Mouse (Mus musculus) intestine, embryonic 16.5 days (tissue): Measurements from ENCODE around the gene Dcps. TPM values are rescaled to one million over a fixed set of nuclear protein-coding genes. Genes with fewer than 3 reads are reported as not detected.

Experiments
- ATAC-seq: fragments of 200-750 bp; cut with Nextera tagmentation; 2 replicates; pipeline ENCODE4 v1.8.0; 2017; ENCODE audit warnings: moderate TSS enrichment, moderate library complexity
- H3K27ac ChIP-seq: fragments of 300-500 bp; sonication (generic); 2 replicates; pipeline ENCODE4 v1.5.1; 2014; ENCODE audit warnings: mild to moderate bottlenecking, low read length
- H3K27me3 ChIP-seq: fragments of 300-500 bp; sonication (generic); replicated peaks from 2 replicates; pipeline ENCODE4 v1.6.1; 2014; ENCODE audit warnings: low read length, control low read depth, mixed read lengths; ENCODE audit not compliant: control insufficient read depth, insufficient read depth
- H3K36me3 ChIP-seq: fragments of 300-500 bp; sonication (generic); 2 replicates; pipeline ENCODE4 v1.6.1; 2014; ENCODE audit warnings: low read length, control low read depth; ENCODE audit not compliant: control insufficient read depth, insufficient read depth
- H3K4me1 ChIP-seq: fragments of 300-500 bp; sonication (generic); 2 replicates; pipeline ENCODE4 v1.6.1; 2014; ENCODE audit warnings: low read length, control low read depth, mixed read lengths; ENCODE audit not compliant: control insufficient read depth, insufficient read depth
- H3K4me2 ChIP-seq: fragments of 300-500 bp; sonication (generic); 2 replicates; pipeline ENCODE4 v1.6.1; 2014; ENCODE audit warnings: low read depth, low read length, control low read depth
- H3K4me3 ChIP-seq: fragments of 300-500 bp; sonication (generic); 2 replicates; pipeline ENCODE4 v1.5.1; 2014; ENCODE audit warnings: mild to moderate bottlenecking, low read length
- H3K9ac ChIP-seq: fragments of 300-500 bp; sonication (generic); 2 replicates; pipeline ENCODE4 v1.6.1; 2014; ENCODE audit warnings: low read depth, low read length
- H3K9me3 ChIP-seq: fragments of 300-500 bp; sonication (generic); 2 replicates; pipeline ENCODE4 v1.6.1; 2016; ENCODE audit warnings: low read length, control low read depth; ENCODE audit not compliant: control insufficient read depth
- WGBS: fragments of 180-500 bp; shearing (Covaris S2); extraction: QIAGEN DNeasy Blood & Tissue Kit; methylation state at CpG from one replicate; pipeline ENCODE4 v1.1.7; 2014; 5-methylcytosine and 5-hydroxymethylcytosine counted together
- polyA plus RNA-seq: library from polyadenylated mRNA; unstranded; fragments of >200 nt; fragmentation: Nextera tagmentation; extraction: Ambion mirVana; gene quantifications from 2 replicates; pipeline ENCODE4 v1.2.1, GENCODE M21; 2015

Gene Dcps
- polyA plus RNA-seq, 1 experiment from 2014 or later, result 88.2 TPM

DNA sequence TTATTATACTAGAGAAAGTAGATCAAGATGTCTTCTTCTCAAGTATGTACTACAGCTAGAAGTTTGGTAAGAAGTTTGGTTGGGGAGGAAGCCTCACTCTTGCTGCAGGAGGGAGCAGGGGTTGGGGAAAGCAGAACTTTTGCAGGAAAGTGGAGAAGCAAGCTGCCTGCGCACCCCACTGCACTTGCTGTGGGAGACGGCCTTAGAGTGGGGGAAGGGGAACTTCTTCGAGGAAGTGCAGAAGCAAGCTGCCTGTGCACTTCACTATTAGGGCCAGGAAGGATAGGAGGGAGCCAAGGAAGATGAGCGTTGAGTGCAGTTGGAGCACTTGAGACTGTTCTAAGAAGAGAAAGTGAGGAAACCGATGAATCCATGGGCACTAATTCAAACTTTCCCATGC, 7.5 kb upstream of the Dcps start:
- no peak overlapping the region for H3K27ac ChIP-seq
- no peaks in the 10 kb centered on the region for H3K9me3 ChIP-seq
- H3K4me3 ChIP-seq, result no peak overlapping the region
- no peaks in the 10 kb centered on the region for H3K4me1 ChIP-seq
- 0 out of 2 replicates have a peak, but pooled peaks cover 1% of the 10 kb centered on the region for H3K36me3 ChIP-seq
- ATAC-seq, result no peak
- no peaks in the 10 kb centered on the region for H3K27me3 ChIP-seq
- 75% methylated on average over 5 of the region's 5 CpGs for WGBS
- H3K9ac ChIP-seq, result no peak overlapping the region
- no peak overlapping the region for H3K4me2 ChIP-seq

DNA sequence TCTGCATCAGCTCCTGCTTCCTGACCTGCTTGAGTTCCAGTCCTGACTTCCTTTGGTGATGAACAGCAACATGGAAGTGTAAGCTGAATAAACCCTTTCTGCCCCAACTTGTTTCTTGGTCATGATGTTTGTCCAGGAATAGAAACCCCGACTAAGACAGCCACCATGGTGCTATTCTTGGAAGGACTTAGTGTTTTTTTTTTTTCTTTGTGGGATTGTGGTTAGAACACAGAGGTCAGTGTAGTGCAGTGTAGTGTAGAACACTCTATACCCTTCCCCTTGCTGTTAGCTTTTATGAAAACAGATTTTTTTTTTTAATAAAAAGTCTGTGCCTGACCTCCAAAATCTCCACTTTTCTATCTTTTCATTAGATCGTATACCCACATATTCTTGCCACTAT, 7.0 kb upstream of the Dcps start:
- 83% methylated on average over 2 of the region's 2 CpGs for WGBS
- H3K36me3 ChIP-seq, result no peaks in the 10 kb centered on the region
- no peak for ATAC-seq

DNA sequence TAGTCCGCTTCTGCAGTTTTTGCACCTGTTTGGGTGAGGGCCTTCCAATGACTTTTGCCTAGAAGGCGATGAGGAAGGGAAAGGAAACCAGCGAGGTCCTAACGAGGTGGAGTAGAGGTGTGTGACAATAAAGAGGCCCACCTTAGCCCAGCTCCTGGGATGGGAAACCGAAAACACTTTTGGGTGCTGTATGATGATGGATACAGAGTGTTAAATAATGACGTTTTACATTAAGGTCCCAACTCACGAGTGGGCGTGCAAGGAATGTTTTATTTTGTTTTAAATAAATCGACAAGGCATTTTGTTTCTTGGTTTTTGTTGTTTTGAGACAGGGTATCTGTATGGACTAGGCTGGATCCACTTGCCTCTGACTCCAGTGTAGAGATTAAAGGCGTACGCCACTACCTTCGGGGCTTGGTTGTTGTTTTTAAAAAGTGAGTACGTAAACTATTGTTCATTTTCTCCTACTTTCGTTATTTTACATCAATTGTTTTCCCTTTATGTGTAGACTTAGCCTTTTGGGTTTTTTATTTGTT, 331 bp upstream of the Dcps start:
- Histone ChIP-seq H3K9me3 (no peaks in the 10 kb centered on the region), H3K36me3 (no peaks in the 10 kb centered on the region), H3K9ac (no peak overlapping the region), H3K4me3 (peak overlapping the region; percentile 68), H3K27me3 (no peaks in the 10 kb centered on the region), H3K4me1 (peaks cover 5% of the 10 kb centered on the region; the same call in 1 of the 2 replicates), H3K27ac (no peak overlapping the region), H3K4me2 (peak overlapping the region; percentile 51)
- no peak; the same call in 1 of the 2 replicates for ATAC-seq
- 48% methylated on average over 14 of the region's 14 CpGs for WGBS

More for the DNA sequence above, 7.0 kb upstream of the Dcps start:
- Histone ChIP-seq H3K4me3 (no peak overlapping the region), H3K27ac (no peak overlapping the region), H3K27me3 (no peaks in the 10 kb centered on the region), H3K9me3 (no peaks in the 10 kb centered on the region), H3K9ac (no peak overlapping the region), H3K4me1 (no peaks in the 10 kb centered on the region), H3K4me2 (no peak overlapping the region)

DNA sequence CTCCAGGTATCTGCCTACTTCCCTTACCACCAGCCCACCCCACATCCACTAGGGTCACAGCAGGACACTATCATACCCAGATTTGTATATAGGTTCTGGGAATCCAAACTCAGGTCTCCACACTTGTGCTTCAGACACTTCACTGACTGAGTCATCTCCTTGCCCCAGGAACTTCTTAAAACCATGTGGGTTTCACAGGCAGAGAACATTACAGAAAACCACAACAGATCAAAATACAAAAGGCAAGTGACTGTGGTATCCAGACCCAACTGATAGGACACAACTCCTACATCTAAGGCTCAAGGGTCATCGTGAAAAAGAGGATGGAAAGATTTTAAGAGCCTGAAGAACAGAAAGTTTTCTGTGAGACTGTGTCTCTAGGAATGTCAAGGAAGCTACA, 2.5 kb downstream of the Dcps start:
- WGBS, result 92% methylated on average over 1 of the region's 1 CpGs
- no peak for ATAC-seq
- Histone ChIP-seq H3K4me1 (peaks cover 5% of the 10 kb centered on the region; the same call in 1 of the 2 replicates), H3K36me3 (0 out of 2 replicates have a peak, but pooled peaks cover 3% of the 10 kb centered on the region), H3K27me3 (no peaks in the 10 kb centered on the region), H3K9ac (no peak overlapping the region), H3K4me3 (no peak overlapping the region), H3K27ac (no peak overlapping the region), H3K9me3 (no peaks in the 10 kb centered on the region), H3K4me2 (no peak overlapping the region)

DNA sequence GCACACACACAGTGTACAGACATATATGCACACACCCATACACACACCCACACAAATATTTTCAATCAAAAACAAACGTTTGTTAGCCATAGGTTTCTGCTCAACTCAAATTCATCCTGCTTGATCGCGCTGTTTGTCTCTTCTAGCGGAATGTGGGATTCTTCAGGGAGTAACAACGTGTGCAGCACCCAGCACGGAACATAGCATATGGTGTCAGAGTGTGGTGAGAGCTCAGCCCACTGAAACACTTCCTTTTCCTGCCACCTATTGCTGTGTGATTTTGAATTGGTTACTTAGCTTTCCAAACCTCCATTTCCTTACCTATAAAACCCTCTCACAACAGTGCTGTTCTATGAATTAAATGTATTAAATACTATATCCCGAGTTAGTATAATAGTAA, 5.8 kb downstream of the Dcps start:
- H3K4me1 ChIP-seq, result peaks cover 9% of the 10 kb centered on the region; the same call in 1 of the 2 replicates
- no peak for ATAC-seq

DNA sequence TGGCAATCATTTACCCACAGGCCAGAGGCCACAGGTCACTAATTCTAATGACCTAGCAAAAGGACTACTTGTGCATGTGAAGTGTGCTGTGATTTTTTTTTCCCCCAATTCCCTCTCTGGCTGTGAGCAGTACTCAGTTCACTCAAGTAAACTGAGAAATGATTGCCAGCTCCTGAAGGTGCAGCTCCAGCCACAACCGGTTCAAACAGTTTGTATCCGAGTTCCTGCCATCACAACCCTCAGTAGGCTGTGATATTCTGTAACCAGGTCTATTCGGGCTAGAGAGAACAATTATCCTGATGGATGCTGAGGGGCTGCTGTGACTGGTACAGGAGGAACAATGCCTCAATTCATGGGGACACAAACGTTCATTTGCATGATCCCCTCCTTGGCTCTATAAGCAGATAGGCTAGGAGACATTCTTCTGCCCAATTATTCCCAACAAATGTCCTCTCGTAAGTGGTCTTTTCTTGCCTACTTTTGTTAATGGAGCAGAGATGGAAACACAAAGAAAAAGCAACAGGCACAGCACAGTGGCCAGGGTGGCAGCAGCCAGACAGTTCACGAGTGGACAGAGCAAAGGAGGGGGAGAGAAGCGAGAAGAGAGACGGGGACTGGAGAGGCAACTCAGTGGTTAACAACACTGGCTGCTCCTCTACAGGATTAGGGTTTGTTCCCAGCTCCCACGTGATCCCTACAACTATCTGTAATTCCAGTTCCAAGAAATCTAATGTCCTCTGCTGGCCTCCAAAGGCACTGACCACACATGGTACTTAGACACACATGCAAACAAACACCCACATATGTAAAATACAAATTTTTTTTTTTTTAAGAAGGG, 8.8 kb downstream of the Dcps start:
- Histone ChIP-seq H3K4me2 (no peak overlapping the region), H3K9ac (no peak overlapping the region), H3K4me3 (no peak overlapping the region), H3K4me1 (peaks cover 13% of the 10 kb centered on the region; the same call in 1 of the 2 replicates), H3K36me3 (0 out of 2 replicates have a peak, but pooled peaks cover 3% of the 10 kb centered on the region), H3K9me3 (no peaks in the 10 kb centered on the region), H3K27me3 (no peaks in the 10 kb centered on the region), H3K27ac (no peak overlapping the region)
- ATAC-seq, result no peak
- WGBS, result 57% methylated on average over 9 of the region's 9 CpGs

More for the DNA sequence above, 5.8 kb downstream of the Dcps start:
- no peak overlapping the region for H3K9ac ChIP-seq
- no peak overlapping the region for H3K27ac ChIP-seq
- whole genome bisulfite sequencing, result 93% methylated on average over 7 of the region's 7 CpGs
- no peak overlapping the region for H3K4me2 ChIP-seq
- no peak overlapping the region for H3K4me3 ChIP-seq
- no peaks in the 10 kb centered on the region for H3K9me3 ChIP-seq
- no peaks in the 10 kb centered on the region for H3K27me3 ChIP-seq
- H3K36me3 ChIP-seq, result 0 out of 2 replicates have a peak, but pooled peaks cover 3% of the 10 kb centered on the region

DNA sequence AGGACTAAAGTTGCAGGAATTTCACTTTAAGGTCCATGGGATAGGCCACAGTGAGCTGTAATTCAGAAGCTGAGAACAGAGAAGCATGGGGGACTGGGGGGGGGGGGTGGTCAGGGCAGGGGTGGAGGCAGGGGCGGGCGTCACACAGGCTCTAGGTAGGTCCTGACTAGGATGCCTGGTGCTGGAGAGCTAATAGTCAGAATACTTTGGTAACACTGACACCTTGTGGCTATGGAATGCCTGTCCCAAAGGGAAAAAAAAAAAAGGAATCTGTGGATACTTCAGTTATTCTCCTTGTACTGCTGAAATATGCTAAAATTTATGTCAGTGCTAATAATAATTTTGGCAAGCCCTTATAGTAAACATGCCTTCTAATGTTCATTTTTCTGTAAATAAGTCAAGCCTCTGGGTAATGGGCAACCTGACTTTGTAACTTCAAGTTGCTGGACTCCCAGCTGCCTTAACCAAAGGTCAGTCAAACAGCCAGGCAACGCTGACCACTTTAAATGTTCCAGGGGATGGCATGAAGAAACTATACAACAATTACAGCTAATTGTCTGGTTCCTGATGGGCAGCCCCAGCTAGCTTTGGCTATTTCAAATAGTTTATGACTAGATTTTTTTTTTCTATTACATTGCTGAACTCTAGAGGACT, 9.6 kb downstream of the Dcps start:
- peaks cover 13% of the 10 kb centered on the region; the same call in 1 of the 2 replicates for H3K4me1 ChIP-seq
- no peak overlapping the region for H3K4me3 ChIP-seq
- H3K27me3 ChIP-seq, result no peaks in the 10 kb centered on the region
- no peak overlapping the region for H3K9ac ChIP-seq
- ATAC-seq, result peak; percentile 56
- no peak overlapping the region for H3K4me2 ChIP-seq
- no peaks in the 10 kb centered on the region for H3K9me3 ChIP-seq
- WGBS, result 22% methylated on average over 3 of the region's 3 CpGs
- no peak overlapping the region for H3K27ac ChIP-seq
- 0 out of 2 replicates have a peak, but pooled peaks cover 3% of the 10 kb centered on the region for H3K36me3 ChIP-seq

DNA sequence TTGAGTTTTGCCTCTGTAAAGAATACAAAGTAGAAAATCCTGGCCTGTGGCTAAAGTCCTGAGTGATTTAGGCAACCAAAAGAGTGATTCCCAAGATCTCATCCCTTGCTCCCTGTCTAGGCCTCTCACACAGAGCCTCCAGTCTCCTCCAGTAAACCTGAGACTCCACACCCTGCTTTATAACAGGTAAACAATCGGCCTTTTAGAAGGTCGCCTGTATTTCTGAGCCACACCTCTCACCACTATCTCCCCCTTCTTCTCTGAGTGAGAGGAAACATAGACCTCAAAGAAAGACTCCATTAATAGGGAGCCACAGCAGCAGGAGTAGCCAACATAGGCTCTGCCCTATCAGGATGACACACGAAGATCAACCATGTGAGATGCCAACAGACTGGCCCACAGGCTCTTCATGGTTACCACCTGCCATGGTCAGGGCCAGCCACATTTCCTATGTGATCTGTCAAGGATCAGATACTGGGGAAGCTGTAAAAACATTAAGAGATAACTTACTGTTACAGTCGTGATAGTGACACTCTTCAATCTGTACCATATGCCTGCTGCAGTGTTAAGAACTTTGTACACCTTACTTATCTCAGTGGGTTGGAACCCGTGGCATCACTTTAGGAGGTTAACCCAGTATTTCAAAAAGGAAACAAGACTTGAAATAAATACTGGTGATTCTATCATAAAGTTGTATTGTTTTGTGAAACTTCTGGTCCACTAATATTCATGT, 11.6 kb downstream of the Dcps start:
- Histone ChIP-seq H3K4me1 (peaks cover 13% of the 10 kb centered on the region; the same call in 1 of the 2 replicates), H3K9me3 (no peaks in the 10 kb centered on the region), H3K36me3 (no peaks in the 10 kb centered on the region), H3K4me3 (no peak overlapping the region), H3K27ac (peak overlapping the region; percentile 17), H3K9ac (peak overlapping the region; percentile 25; the same call in 1 of the 2 replicates), H3K4me2 (no peak overlapping the region), H3K27me3 (no peaks in the 10 kb centered on the region)
- 58% methylated on average over 5 of the region's 5 CpGs for WGBS
- ATAC-seq, result peak; percentile 90
